Mouse (Mus musculus): ENCODE data around the gene Spi1.
"Not testable (repeated sequence)": the region's sequence is repeated elsewhere in the genome, so short reads cannot be mapped to it uniquely, and the experiment has no call there.

Gene Spi1

GRCm38 (mm10) chr2:91097015-91097414 lies 14.8 kb downstream of the Spi1 start:
- peak; percentile 36 to 38 for DNase-seq

- DNase-seq = peak; percentile 51 to 53
Measured at GRCm38 (mm10) chr2:91098156-91098555, 16.0 kb downstream of the Spi1 start.

DNA sequence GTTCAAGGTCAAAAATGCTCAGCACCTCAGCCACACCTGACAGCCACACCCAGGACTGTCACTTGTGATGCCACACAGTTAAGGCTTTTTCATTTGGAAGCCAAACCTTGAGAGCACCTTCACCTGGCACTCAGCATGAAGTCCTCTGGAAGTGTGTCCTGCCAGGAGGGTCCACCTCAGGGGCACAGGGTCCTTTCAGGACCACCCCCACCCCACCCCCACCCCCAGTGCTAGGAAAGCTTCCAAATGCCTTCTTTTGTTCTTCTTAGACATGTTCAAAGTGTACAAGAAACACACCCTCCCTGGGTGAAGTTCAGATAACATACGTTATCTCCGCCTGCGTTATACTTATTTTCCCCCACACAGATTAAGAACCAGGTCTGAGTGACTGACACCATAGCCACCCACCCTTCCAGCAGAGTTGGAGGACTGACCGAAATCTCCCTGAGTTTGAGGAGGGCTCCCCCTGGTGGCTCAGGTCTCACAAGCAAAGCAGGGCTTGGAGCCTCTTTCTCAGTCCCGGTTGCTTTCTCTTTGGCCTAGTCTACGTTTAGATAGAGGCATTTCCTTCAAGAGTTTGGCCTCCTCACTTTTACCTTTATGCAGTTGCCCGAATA lies 19.0 kb downstream of the Spi1 start:
- peak; percentile 88 to 93 for DNase-seq

GRCm38 (mm10) chr2:91108156-91108555 lies 26.0 kb downstream of the Spi1 start:
- DNase-seq = no peak

DNA sequence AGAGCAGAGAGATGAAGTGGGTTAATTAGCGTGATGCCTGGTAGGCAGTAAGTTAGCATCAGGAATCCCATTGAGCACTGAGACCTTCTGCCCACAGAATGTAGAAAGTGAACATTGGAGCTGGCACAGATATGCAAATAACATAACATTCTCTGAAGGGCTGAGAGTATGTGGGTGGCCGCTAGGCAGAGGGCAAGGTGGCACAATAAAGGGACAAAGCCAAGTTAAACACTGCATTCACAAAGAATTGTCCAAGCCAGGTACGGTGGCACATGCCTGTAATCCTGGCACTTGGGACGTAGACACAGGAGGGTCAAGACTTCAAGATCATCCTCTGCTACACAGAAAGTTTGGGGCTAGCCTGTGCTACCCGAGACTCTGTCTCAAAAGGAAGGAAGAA lies 27.1 kb downstream of the Spi1 start:
- DNase-seq = no peak

DNA sequence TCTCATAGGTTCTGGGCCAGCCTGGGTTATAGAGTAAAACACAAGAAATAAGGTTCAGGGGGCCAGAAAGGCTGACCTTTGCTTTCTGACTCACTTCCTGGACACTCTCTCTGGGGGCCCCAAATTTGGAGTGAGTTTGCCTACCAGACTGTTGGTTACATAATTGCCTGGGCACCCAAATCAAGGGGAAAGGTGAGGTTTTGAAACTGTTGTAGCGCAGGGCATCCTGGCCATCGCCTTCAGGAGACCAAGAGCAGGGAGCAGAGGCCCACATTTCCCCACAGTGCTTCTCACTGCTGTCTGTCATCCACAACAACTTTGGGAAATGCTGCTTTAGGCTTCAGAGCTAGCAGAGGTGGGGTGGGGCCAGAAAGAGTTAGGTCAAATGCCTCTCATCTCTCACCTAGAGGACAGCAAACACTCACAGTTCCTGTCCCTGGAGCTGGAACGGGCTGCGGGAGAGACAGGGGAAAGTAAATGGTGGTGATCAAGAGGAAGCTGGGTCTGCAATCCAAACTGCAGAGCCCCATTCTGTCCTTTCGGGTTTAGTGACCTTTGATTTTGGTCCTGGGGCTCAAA lies 27.7 kb downstream of the Spi1 start:
- no peak for DNase-seq

DNA sequence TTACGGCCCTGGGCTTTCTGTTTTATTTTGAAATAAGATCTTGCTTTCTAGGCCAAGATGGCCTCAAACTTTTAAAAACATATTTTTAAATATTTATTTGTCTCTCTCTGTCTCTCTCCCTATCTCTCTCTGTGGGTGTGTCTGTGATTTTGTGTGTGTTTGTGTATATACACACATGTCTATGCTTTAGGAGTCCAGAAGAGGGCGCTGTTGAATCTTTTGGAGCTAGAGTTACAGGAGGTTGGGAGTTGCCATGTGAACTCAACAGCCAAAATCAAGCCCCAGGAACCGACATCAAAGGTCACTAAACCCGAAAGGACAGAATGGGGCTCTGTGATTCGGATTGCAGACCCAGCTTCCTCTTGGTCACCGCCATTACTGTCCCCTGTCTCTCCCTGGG lies 28.2 kb downstream of the Spi1 start:
- DNase-seq = no peak

DNA sequence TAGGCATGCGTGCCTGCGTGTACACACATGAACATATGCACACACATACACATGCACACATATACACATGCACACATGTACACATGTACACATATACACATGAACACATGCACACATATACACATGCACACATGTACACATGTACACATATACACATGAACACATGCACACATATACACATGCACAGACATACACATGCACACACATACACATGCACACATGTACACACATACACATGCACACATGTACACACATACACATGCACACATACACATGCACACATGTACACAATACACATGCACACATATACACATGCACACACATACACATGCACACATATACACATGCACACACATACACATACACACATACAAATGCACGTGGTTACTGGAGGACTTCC lies 29.6 kb downstream of the Spi1 start:
- not testable (repeated sequence) for DNase-seq

DNA sequence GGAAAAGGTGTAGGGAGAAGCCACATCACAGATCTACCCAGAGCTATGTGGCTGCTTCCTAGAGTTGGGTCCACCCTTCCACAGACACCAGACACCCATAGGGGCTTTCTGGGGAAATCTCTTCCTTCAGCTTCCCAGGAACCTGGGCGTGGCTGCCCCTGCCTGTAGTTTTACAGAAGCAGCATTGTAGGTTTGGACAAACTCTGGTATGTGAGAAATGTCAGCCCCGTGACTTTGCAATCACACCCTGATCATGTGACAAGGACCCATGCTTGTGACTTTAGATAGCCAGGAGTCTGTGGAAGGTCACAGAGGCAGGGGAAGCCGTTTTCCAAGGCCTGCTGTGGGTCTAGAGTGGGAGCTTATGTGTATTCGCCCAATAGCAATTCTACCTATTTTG lies 30.3 kb downstream of the Spi1 start:
- peak; percentile 47 to 57 for DNase-seq

DNA sequence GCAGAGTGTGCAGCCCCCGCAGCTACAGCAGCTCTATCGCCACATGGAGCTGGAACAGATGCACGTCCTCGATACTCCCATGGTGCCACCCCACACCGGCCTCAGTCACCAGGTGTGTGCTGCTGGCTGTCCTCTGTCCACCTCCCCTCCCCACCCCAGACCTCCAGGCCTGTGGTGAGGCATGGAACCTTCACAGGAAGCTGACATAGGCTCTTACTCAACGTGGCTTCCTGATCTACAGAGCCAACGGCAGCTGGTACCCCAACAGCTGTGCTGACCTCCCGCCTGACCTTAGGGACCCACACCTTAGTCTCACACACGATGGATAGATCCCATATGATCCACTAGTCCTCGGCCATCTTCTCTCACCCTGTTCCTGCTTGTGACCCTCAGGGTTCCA lies 31.1 kb downstream of the Spi1 start:
- no peak for DNase-seq

GRCm38 (mm10) chr2:91113852-91114251 lies 31.7 kb downstream of the Spi1 start:
- DNase-seq = no peak

DNA sequence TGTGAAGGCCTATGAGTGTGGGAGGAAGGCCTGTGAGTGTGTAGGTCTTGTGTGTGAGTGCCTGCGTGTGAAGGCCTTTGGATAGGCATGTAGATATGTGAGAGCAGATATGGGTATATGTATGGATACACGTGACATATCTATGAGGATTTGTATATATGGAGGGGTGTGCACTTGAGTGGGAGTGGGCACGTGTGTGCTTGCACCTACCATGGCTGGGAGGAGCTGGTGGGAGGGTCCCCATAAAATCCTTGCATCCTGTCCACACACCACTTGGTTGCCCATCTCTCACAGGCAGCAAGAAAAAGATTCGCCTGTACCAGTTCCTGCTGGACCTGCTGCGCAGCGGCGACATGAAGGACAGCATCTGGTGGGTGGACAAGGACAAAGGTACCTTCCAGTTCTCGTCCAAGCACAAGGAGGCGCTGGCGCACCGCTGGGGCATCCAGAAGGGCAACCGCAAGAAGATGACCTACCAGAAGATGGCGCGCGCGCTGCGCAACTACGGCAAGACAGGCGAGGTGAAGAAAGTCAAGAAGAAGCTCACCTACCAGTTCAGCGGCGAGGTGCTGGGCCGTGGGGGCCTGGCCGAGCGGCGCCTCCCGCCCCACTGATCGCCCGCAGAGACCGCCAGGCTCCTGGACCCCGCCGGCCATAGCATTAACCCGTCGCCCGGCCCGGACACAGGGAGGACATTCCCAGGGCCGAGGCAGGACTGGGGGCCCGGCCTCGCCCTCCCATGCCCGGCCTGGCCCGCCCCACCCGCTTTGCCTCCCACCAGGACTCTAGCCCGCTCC lies 32.8 kb downstream of the Spi1 start:
- peak; percentile 94 to 97 for DNase-seq

GRCm38 (mm10) chr2:91115578-91115970 lies 33.4 kb downstream of the Spi1 start:
- no peak for DNase-seq

DNA sequence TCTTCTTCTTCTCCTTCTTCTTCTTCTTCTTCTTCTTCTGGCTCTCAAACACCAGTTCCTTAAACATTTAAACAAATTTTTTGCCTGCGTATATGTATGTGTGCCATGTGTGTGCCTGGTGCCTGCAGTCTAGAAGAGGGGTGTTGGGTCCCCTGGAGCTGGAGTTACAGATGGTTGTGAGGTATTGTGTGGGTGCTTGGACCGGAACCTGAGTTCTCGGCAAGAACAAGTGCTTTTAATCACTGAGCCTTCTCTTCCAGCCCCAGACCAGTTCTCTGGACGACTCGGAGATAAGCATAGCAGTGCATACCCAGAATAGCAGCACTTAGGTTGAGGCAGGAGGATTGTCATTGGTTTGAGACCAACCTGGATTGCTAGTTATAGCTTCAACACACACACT lies 34.7 kb downstream of the Spi1 start:
- no peak for DNase-seq

DNA sequence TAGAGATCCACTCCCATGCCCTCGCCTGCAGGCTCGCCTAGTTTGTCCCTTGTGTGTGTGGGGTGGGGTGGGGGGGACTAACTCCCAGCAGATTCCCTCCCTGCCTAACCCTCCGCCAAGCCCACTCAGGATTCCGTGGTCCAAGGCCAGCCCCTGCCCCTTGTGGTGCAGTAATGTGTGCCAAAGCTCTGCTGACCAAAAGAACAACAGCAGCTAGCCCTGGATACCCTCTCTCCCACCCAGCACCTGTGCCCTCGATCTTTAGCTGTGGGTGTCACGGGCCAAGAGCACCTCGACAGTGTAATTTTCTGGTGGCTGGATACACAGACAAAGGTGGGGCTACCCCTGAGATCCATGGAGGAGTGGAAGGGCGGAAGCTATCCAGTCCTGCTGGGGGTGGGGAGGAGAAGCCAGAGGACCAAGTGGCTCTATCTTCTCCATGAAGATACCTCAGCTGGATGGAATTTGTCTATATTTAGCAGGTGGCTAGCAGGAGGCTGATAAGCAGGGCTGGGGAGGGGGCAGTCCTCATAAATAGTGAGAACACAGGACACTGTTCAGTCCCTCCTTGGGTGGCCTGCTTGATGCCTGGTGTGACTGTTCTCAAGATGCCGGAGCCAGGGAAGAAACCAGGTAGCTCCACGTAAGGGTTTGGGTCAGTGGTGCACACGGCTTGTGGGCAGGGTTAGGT lies 35.5 kb downstream of the Spi1 start, which contains the start of gene Mybpc3:
Gene Mybpc3 (plus strand): TSS at position 560 of the 691 bp plus-strand sequence.
- no peak for DNase-seq

DNA sequence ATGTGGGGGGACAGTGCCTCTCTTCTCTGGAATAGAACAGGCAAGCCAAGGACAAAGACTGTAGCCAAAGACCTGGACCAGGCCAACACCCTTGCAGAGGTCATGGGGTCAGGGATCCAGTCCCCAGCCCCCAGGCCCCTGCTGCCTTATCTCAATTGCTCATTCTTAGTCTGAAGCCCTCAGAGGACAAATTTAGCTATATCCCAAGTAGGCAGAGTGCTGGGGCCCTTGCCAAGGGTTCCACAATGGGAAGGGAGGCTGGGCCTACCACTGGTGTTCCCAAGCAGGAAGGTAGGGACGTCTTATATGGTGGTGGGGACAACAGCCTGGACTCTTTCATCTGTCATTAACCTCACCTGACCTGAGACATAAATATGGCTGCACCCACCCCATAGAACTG lies 36.5 kb downstream of the Spi1 start:
- DNase-seq = no peak

GRCm38 (mm10) chr2:91119061-91119460 lies 36.9 kb downstream of the Spi1 start:
- DNase-seq = no peak

- no peak for DNase-seq
Measured at GRCm38 (mm10) chr2:91119551-91119950, 37.4 kb downstream of the Spi1 start.

DNA sequence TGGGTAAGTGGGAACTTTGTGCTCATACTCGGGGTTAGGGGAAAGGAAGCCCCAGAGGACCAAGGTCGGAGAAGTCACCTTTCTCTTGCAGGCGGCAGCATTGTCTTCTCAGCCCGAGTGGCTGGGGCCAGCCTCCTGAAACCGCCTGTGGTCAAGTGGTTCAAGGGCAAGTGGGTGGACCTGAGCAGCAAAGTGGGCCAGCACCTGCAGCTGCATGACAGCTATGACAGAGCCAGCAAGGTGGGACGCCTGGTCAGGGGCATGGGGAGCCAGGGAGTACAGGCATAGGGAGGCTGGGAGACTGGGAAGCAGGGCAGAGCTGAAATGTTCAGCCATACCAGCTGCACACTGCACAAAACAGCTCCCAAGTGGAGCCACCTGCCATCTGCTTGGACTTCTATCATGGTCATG lies 38.1 kb downstream of the Spi1 start:
- no peak for DNase-seq

DNA sequence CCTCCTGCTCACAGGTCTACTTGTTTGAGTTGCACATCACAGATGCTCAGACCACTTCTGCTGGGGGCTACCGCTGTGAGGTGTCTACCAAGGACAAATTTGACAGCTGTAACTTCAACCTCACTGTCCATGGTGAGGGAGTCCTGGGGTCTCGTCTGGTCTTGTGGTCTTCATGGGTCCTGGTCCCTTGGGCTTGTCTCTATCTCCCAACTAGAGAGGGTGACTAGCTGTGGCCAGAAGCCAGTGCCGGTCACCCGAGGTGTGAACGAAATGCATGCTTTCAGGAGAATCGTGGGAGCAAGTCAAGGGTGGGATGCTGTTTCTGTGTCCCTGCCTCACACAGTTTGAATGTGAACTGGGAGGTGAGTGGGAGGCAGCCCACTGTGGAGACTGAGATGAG lies 38.8 kb downstream of the Spi1 start:
- no peak for DNase-seq

DNA sequence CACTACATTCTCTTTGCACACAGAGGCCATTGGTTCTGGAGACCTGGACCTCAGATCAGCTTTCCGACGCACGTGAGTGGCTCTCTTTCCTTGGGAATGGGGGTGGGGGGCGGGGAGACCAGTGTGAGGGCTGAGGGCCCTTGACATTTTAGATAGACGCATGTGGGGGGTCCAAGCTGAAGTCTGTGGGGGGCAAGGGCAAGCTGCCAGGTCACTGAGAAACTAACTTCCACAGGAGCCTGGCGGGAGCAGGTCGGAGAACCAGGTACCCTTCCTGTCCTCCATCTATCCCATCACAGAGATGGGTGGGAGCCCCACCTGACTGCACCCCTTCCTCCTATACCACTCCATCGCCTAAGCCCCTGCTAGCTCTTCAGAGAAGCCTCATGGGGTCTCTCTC lies 39.3 kb downstream of the Spi1 start:
- no peak for DNase-seq

GRCm38 (mm10) chr2:91123521-91123920 lies 41.3 kb downstream of the Spi1 start:
- no peak for DNase-seq

- DNase-seq = peak in 1 of 2 experiments; percentile 10
Measured at GRCm38 (mm10) chr2:91125101-91125500, 42.9 kb downstream of the Spi1 start.

- DNase-seq = no peak
Measured at GRCm38 (mm10) chr2:91128761-91129160, 46.6 kb downstream of the Spi1 start.

Data from lung, postnatal 4 days (tissue).